In the genomic region with DNA sequence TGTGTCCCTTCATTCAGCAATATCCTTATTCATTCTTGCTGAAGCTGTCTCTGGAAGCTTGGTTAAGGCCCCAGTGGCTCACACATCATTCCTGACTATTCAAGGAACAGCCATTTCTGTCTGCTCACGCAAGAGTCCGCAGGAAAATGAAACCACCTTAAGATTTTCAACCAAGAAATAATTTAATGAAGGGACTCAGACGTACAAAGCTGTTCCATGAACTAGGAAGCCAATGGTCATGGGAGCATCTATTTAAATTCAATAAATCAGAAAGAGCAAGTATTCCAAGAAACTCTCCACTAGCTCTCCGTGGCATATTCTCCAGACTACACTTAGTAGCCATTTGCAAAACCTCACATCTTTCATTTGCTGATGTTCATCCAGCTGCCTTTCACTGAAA, we compare ENCODE assay signal across 18 mouse cellular contexts.
"Had no signal": no experiment of that assay in that cellular context is flagged by ENCODE, and none has a peak within 500 bp of the region (broad histone marks: within the 10 kb centered on the region; RNA-seq: fewer than 3 reads in every experiment).

No protein-coding gene starts in this region.

- ATAC-seq: liver, postnatal 0 days; midbrain, embryonic 13.5 days; midbrain, embryonic 15.5 days had no signal

- H3K9ac ChIP-seq: liver, embryonic 13.5 days; liver, embryonic 15.5 days; liver, postnatal 0 days; lung, embryonic 15.5 days; midbrain, embryonic 13.5 days; midbrain, embryonic 15.5 days; neural tube, embryonic 12.5 days; stomach, embryonic 15.5 days had no signal

- H3K4me3 ChIP-seq: liver, embryonic 13.5 days; liver, embryonic 15.5 days; lung, embryonic 15.5 days; megakaryocyte, embryonic 14.5 days; midbrain, embryonic 13.5 days; midbrain, embryonic 15.5 days; neural tube, embryonic 12.5 days; stomach, embryonic 15.5 days had no signal

- H3K9me3 ChIP-seq: liver, embryonic 13.5 days; liver, embryonic 15.5 days; lung, embryonic 15.5 days; megakaryocyte, embryonic 14.5 days; midbrain, embryonic 13.5 days; midbrain, embryonic 15.5 days; neural tube, embryonic 12.5 days; stomach, embryonic 15.5 days had no signal

- H3K36me3 ChIP-seq: liver, embryonic 13.5 days; liver, embryonic 15.5 days; lung, embryonic 15.5 days; midbrain, embryonic 13.5 days; midbrain, embryonic 15.5 days; neural tube, embryonic 12.5 days; stomach, embryonic 15.5 days had no signal

- H3K4me2 ChIP-seq: liver, embryonic 13.5 days; liver, embryonic 15.5 days; lung, embryonic 15.5 days; midbrain, embryonic 13.5 days; midbrain, embryonic 15.5 days; neural tube, embryonic 12.5 days; stomach, embryonic 15.5 days had no signal

- H3K4me1 ChIP-seq: liver, embryonic 13.5 days; liver, embryonic 15.5 days; midbrain, embryonic 13.5 days; midbrain, embryonic 15.5 days; neural tube, embryonic 12.5 days had no signal

- DNase-seq: liver, embryonic 13.5 days; liver, postnatal 0 days; lung, adult 2 months; lung, postnatal 10 days; lung, postnatal 36 days; right cerebral cortex, postnatal 14 days; thymus, adult 2 months; thymus, postnatal 25 days; thymus, postnatal 4 days had no signal

- H3K27ac ChIP-seq: liver, embryonic 13.5 days; liver, embryonic 15.5 days; lung, embryonic 15.5 days; macrophage; midbrain, embryonic 13.5 days; midbrain, embryonic 15.5 days; neural tube, embryonic 12.5 days; stomach, embryonic 15.5 days; stomach, postnatal 0 days had no signal

- H3K27me3 ChIP-seq: liver, embryonic 13.5 days; liver, embryonic 15.5 days; lung, embryonic 15.5 days; megakaryocyte, embryonic 14.5 days; midbrain, embryonic 13.5 days; midbrain, embryonic 15.5 days; neural tube, embryonic 12.5 days; stomach, embryonic 15.5 days had no signal
